Mouse (Mus musculus): Measurements from ENCODE around the gene Tns1.

Tns1 gene

DNA sequence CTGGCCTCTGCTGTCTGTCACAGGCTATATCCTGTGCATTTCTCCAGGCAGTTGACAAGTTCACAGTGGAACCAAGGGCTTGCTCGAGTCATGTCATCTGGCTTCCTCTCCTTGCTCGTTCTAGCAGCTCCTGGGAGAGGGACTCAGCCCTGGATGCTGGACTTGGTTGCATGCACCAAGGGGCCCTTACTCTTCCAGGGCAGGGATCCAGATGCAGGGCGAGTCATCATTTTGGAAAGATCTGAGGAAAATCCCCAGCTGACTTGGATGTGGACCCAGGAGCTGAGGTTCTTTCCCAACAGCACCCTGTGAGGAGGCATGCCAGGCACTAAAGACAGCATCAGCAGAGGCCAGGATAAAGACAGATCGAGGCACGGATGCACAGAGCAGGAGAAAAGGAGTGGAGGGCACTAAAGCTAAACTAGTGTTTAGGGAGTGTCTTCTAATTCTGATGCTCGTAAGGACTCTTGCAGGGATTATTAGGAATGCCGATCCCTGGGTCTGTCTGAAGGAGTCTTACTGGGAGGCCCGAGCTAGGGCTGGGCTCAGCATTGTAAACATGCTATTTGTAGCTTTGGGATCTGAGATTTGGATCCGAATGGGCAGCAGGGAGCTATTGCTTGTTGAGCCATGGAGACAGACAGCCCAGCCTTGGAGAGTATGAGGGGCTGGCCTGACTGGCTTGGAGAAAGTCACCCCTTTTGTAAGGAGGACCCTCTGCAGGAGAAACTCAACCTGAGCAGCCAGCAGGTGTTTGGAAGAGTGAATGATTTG lies 165.9 kb downstream of the Tns1 start:
- no peak for DNase-seq (ENCODE audit: low read depth, low spot score)

DNA sequence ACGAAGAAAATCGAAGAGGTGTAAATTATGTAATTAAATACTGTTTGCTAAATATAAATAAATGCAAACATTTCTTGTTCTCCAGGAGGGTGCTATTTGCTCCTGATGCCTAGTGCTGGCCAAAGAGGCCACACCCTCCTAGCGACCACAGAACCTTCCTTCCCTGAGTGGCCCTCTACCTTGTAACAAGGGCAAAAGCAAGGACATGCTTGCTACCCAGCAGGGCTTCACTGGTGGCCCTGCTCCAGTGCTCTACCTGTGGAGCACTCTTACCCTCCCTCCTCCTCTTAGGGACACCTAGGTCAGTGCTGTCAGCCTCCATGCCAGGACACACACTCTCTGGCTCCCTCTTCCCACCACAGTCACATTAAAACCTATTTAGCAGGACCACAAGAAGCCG lies 166.8 kb downstream of the Tns1 start:
- no peak for DNase-seq (ENCODE audit: low read depth, low spot score)

DNA sequence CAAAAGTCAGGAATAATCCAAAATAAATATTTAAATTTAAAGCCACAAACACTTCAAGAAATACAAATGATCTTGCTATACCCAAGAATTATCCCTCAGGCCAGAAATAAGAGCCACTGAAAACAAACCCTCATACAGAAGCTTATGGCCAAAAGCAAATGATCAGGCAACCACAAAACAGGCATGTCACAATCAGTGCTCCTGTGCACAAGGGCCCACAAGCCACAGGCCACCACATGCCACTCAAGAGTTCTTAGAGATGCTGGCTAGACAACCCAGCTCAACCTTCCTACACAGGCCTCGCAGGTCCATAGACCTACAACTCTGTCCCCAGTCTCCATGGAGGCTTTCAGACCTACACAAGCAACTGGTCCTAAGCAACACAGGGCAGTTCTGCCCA lies 167.9 kb downstream of the Tns1 start:
- no peak for DNase-seq (ENCODE audit: low read depth, low spot score)

DNA sequence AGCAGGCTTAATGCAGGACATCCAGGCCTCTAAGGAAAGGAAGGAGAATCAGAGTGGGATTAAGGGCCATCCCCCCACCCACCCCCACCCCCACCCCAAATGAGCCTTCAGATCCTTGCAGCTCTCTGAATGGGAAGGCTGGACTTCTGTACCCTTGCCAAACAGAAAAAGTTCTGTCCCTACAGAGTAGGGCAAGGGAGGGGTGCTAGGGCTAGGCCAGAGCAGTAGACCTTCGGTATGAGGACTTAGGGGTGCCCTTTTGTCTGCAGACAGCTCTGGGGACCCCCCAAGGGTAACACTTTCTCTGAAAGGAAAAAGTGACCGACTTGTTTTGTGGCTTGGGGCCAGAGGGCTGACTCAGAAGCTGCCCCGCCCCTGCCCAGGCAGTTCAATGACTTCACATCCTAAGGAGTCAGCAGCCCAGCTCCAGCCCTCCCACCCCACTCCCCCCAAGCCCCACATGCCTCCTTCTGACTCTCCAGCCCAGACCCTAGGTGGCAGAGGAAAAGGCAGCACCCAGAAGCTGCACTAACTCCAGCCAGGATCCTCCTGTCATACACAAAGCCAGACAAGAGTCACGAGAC lies 168.9 kb downstream of the Tns1 start:
- DNase-seq (ENCODE audit: low read depth, low spot score), result no peak

DNA sequence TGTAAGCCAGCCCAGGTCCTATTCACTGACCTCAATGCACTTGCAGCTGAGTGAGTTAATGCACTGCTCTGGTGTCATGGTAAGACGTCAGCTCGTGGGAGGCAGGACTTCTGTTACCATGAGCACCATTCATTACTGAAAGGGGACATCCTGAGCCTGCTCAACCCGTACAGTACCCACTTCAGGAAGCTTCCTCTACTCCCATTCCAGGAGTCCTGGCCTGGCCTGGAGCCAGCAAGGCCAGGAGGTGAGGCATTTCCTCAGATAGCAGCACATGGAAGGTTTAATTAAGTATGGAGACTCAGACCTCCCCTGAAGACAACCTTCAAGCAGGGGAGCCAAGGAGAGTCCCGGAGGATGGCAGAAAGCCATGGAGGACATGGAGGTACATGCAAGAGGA lies 169.6 kb downstream of the Tns1 start:
- DNase-seq (ENCODE audit: low read depth, low spot score), result no peak

DNA sequence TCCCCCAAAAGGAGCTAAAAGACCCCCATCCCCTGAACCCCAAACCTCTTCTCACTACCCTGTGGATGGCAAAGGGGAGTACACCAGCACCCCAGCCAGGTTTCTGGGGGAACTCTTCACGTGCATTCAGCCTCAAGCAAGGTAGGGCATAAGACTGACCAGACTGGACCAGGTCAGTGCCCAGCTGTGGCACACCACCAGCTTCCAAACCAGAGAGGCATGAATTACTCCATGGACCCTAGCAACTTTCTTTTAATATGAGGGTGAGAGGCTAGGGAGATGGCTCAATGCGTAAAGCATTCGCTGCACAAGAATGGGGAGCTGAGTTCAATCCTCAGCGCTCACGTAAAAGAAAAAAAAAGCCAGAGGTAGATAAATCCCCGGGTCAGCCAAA lies 170.2 kb downstream of the Tns1 start:
- no peak for DNase-seq (ENCODE audit: low read depth, low spot score)

DNA sequence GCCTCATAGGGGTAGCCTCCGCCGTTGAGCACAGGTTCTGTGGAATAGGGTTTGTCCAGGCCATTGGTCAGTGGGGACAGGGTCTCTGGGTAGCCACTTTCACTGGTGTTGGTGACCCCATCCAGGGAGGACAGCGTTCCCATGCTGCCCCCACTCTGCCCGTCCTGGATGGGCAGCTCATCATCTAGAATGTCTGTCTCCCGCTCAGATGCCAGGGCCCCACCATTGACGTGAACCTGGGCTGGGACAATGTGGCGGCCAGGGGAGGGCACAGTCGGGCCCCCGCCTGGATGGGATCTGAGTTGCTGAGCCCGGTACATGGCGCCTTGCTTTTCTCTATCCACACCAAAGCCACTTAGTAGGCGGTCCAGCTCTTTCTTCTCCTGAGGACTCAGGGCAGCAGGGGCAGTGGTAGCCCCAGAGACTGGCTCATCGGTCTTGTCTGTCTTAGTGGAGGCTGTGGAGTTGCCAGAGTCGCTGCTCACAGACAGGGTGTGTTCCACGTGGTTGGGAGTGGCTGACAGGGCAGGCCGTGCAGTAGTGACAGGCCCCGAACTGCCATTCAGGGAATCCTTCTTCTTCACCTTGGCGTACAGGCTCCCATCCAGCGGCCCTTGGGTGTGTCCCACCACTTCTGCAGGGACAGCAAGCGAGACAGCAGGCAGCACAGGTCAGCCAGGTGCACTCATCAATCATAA lies 170.8 kb downstream of the Tns1 start:
- no peak for DNase-seq (ENCODE audit: low read depth, low spot score)

DNA sequence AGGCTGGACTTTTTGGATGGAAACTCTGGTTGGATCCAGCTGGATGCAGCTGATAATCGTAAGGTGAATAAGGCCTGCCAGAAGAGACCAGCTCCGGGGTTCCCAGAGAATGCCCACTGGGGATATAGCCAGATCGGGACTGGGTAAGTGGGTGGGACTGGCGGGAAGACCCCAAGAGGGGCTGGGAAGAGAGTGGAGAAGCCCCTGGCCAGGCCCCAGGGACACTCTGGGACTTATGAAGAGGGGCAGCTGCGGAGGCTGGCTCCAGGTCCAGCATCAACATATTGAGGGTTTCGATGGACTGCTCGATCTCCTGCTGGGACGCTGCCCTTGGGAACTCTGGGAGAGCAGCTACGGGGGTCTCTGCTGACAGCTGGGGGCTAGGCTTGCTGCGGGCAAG lies 171.7 kb downstream of the Tns1 start:
- DNase-seq (ENCODE audit: low read depth, low spot score), result no peak

DNA sequence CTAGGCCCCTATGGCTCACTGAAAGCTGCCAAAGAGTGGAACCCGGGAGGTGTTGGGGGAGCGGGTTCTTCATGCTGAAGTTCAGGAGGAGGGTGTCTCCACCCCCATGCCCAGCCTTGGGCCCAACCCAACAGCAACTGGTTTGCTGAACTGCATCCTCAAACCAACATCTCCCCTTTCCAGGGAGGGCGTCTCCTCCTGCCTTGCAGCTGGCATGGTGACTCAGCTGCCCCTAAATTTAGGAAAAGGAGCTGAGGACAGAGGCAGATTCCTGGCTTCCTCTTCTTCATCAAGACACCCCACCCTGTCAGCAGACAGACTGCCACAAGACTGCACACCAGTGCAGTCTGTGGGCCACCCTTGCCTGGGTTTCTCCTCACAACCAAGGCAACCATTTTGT lies 173.1 kb downstream of the Tns1 start:
- no peak for DNase-seq (ENCODE audit: low read depth, low spot score)

DNA sequence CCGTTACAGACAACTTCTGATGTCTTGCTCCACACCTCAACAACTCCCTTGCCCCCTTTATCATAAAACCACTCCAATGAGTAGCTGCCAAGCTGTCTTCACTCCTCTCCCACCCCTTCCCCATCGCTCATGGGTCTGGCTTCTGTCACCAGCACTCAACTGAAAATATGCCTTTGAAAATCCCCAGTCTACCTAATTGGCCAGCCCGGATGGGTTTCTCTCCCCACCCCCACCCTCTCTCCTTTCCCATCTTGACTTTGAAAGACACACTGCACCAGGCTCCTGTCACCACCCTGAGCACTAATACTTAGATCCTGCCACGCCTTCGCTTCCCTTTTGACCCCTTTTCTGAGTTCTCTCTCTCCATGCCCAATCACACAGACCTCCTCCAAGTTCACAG lies 175.5 kb downstream of the Tns1 start:
- no peak for DNase-seq (ENCODE audit: low read depth, low spot score)

DNA sequence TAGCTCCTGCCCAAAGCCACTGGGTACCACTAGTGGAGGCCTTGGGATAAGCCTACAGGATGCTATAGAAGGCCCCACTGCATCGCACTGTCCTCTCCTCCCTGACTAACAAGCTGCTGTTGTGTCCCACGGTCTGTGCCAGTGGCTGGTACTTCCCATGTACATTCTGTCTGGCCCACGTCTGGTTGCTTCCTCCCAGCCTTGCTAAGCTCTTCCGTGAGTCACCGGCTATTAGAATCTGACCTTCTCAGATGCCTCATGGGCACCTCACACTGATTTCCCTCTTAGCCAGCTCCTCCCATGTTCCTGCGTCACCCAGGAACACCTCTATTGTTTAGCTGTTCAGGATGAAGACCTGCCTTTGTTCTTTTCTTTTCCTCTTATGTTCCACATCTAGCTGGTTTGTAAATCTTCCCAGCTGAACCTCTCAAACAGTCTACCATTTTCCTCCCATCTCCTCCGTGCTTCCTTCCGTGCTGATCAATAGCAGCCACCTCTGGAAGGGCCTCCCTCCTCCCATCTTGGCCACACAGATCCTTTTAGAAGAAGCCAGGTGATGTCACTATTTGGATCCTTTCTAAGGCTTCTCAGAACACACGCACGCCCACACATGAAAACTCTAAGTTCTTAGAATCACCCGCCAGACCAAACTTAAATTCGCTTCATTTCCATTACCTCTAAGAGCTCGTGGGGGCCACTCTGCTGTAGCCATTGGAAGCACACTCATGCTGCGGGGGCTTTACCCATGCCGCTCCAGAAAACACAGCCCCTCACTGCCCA lies 176.5 kb downstream of the Tns1 start:
- DNase-seq (ENCODE audit: low read depth, low spot score), result no peak

DNA sequence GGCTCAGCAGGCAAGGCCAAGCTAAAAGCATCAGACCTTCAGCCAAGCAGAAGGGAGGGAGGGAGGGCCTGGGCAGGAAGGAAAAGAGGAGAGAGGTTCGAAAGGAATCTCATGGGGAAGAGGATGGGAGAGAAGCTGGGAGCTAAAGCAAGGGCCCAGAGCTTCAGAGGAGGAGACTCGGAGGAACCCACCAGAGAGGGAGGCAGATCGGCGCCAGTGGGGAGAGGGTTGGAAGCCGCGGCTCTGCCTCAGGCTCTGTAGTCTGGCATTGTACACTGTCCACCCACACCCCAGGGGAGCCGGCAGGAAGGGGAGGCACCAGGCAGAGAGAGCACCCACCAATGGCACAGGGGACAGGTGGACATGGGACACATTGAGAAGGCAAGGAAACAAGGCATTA lies 177.5 kb downstream of the Tns1 start:
- no peak for DNase-seq (ENCODE audit: low read depth, low spot score)

DNA sequence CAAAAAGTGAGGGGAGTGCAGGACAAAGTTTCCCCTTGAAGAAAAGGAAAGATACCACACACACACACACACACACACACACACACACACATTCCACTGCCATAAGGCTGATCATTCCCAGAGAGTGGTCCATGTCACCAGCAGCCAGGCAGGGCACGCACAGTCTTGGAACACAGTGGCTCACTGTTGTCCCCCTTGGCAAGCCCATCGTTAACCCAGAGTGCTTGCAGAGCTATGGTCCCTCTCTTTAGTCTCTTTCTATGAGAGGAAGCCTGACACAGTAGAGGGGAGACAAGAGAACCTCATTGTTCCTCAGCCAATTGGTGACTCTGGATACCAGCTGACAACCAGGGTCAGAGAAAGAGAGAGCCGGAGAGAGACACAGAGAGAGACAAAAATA lies 179.9 kb downstream of the Tns1 start:
- DNase-seq (ENCODE audit: low read depth, low spot score), result no peak

DNA sequence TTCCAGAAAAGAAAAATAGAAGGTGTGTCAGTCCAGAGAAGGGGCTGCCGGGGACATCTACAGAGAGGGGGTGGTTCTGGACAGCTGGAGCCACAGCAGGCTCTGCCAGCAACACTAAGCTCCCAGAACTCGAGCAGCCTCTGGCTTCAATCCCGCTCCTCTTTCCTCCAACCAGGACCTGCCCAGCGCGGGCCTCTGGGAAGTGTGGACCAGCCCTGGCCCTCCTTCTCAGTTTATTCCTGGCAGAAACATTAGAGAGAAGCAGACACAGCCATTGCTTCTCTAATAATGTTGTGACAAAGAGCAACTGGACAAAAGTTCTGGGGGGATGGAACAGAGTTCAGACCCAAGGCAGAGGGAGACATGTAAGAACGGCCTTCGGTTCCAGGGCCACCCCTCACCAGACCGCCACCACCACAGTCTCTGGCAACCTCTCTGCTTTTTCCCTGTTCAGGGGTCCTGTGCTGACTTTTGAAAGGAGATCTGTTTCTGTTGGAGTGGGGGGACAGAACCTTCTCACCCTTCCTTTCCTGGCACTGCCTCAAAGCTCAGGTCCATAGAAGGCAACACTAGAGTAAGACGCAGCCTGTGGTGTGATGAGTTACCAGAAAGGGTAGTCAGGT lies 180.5 kb downstream of the Tns1 start:
- DNase-seq (ENCODE audit: low read depth, low spot score), result no peak

DNA sequence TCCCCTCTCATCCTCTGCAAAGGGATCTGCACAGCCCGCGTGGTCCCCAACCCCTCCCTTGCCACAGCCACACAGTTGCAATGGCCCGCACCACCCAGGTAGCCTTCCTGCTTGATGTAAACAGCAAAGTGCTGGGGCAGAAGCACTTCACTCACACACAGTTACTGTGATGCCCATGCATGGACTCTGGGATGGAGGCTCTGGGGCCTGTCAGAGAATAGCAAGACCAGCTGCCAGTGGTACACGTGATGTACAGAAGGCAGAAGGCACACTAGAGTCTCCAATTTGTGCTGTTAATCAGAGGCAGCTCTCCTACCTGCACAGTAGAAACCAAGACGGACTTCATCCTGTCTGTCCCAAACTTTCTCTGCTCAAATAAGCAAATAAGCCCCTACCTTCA lies 181.0 kb downstream of the Tns1 start:
- no peak for DNase-seq (ENCODE audit: low read depth, low spot score)

DNA sequence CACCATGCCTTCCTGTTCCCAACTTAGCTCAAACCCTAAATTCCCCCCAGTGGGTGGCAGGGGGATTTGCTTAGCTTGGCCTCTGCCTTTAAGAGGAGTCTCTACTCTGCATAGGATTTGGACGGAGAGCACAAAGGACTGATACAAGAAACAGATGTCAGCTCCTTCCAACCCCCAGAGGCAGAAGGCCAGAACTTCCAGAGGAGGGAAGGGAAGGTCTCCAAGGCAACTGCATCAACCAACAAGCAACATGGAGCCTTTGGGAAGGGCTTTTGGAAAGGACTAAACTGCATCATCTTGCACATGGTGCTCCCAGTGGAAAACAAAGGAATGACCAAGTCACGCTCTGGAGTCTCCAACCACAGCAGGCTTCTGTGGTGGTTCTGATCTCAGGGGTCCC lies 182.0 kb downstream of the Tns1 start:
- DNase-seq (ENCODE audit: low read depth, low spot score), result no peak

DNA sequence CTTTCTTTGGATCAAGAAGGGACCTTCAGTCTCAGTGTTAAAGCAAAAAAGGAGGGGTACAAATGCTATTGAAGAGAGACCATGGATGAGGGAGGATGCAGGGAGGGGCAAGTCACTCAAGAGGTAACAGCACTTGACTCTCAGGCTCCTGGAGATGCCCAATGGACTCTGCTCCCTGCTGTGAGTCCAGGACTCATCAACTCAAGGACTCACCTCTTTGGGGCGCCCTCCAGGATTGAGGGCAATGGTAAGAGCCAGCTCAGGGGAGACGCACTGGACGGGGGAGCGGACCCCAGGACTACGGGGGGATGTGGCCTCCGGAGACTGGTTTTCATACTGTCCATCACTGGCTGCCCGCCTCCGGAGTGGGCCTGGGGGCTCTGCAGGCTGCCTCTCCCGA lies 182.6 kb downstream of the Tns1 start:
- DNase-seq (ENCODE audit: low read depth, low spot score), result no peak

DNA sequence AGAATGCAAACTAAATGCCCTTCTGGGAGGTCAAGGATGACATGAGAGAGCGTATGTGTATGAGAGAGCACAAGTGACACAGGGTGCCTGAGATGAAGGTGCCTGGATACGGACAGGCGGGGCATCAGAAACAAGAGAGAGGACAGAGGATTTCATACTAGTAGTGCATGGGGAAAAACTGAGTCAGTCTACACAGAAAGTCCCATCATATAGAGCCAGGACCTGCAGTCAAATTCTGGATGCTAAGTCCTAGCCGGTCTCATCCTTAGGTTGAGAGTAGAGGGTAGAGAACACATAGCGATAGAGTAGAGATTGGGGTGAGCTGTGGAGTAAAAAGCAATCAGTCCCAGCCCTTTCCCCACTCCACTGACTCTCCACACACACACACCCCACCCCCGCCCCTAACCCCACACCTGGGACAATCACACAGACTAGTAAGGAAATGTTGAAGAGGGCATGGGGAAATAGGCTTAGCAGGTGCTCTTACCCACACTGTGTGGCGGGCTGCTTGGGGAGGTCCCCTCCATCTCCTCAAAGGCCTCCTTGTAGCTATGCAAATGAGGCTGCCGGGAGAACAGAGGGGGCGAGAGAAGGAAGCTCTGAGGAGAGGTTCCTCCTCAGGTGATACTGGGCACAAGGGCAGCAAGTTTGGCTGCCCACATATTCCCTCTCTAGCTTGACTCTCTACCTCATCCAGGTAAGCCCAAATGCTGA lies 183.6 kb downstream of the Tns1 start:
- DNase-seq (ENCODE audit: low read depth, low spot score), result no peak

DNA sequence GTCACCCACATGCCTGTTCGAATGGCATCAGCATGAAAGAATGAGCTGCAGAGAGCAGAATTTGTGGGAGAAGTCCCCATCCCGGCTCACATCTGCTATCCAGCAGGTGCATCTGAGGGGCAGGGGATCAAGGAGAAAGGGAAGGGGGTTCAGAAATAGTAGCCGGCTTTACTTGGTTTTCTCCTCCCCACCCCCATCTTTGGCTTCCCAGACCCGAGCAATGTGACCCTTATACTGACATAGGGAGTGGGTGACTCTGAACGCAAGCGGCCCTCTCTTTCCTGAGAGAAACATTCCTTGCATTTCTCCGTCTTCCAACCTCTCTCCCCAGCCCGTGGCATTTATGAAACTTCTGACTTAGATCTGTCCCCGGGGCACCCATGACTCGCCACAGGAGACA lies 185.7 kb downstream of the Tns1 start:
- no peak for DNase-seq (ENCODE audit: low read depth, low spot score)

DNA sequence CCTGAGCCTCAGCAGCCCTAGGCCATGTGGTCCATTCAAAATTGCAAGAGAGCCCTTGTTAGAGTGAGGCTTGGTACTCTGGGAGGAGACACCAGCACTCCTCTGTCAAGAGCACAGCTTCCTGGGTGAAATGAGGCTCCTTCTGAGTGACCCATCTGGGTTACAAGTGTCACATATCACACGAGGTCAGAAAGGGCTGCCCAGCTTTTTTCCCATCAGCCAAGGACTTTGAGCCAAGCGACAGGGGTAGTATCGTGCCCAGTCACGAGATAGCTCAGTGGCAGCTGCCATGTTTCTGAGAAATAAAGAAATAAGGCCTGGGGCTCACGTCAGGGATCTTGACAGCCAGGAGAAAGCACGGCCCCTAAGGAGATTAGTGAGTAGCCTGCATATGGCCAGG lies 186.4 kb downstream of the Tns1 start:
- no peak for DNase-seq (ENCODE audit: low read depth, low spot score)

DNA sequence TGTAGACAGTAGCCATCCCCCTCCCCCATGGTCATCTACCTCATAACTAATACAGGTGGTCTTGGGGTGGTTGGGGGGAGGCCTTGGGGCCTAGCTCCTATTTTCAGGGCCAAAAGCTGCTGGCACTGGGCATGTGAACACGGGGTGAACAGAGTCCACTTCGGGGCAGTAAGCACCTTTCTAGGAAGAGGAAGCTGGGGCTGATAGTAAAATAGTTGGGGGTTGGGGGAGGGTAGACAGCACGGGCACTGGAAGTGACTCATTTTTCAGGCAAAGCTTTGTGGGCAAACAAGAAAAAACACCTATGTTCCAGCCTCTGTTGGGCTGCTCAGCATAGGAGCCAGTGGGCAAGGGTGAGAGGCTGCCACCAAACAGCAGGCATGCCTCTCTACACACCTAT lies 187.7 kb downstream of the Tns1 start:
- no peak for DNase-seq (ENCODE audit: low read depth, low spot score)
